Mouse (Mus musculus) heart, adult 18-20 months (tissue): Measurements from ENCODE around the gene Wbp2. TPM values are rescaled to one million over a fixed set of nuclear protein-coding genes. Genes with fewer than 3 reads are reported as not detected.

Experiments
- DNase-seq, 2 experiments: peaks; one replicate each; pipeline ENCODE4 v3.0.0; 2021 to 2022; ENCODE audit warnings: mixed read lengths in 1 of 2
- total RNA-seq, 2 experiments: library from RNA; stranded (reverse); gene quantifications; 2 replicates each; pipeline ENCODE4 v1.2.3; 2021

Gene Wbp2
- total RNA-seq, 2 experiments from 2014 or later: 93.3 to 109 TPM

- peak in 1 of 2 experiments; percentile 32 for DNase-seq
Observed at GRCm38 (mm10) chr11:116063562-116063961, 23.2 kb downstream of the Wbp2 start.

GRCm38 (mm10) chr11:116062521-116062920, 24.3 kb downstream of the Wbp2 start:
- DNase-seq: no peak

- DNase-seq: no peak
Observed at GRCm38 (mm10) chr11:116061641-116062415, 25.0 kb downstream of the Wbp2 start.

- no peak for DNase-seq
Observed at GRCm38 (mm10) chr11:116060596-116060995, 26.2 kb downstream of the Wbp2 start.

- no peak for DNase-seq
Observed at GRCm38 (mm10) chr11:116059691-116060025, 27.1 kb downstream of the Wbp2 start.

GRCm38 (mm10) chr11:116058868-116059690, 27.7 kb downstream of the Wbp2 start:
- no peak for DNase-seq

GRCm38 (mm10) chr11:116058022-116058614, 28.7 kb downstream of the Wbp2 start:
- DNase-seq: no peak

- peak; percentile 36 to 41 for DNase-seq
Observed at GRCm38 (mm10) chr11:116057237-116057881, 29.4 kb downstream of the Wbp2 start.

GRCm38 (mm10) chr11:116055873-116056272, 30.9 kb downstream of the Wbp2 start:
- DNase-seq: no peak

- no peak for DNase-seq
Observed at GRCm38 (mm10) chr11:116053510-116054229, 33.1 kb downstream of the Wbp2 start.

GRCm38 (mm10) chr11:116050196-116050595, 36.6 kb downstream of the Wbp2 start:
- no peak for DNase-seq

- DNase-seq: no peak
Observed at GRCm38 (mm10) chr11:116049610-116050009, 37.2 kb downstream of the Wbp2 start.

GRCm38 (mm10) chr11:116045173-116045572, 41.6 kb downstream of the Wbp2 start:
- no peak for DNase-seq

GRCm38 (mm10) chr11:116043286-116043685, 43.5 kb downstream of the Wbp2 start:
- DNase-seq: no peak

GRCm38 (mm10) chr11:116042372-116043138, 44.2 kb downstream of the Wbp2 start:
- no peak for DNase-seq

- no peak for DNase-seq
Observed at GRCm38 (mm10) chr11:116041833-116042232, 45.0 kb downstream of the Wbp2 start.

- DNase-seq: peak; percentile 50 to 56
Observed at GRCm38 (mm10) chr11:116040593-116040992, 46.2 kb downstream of the Wbp2 start.

GRCm38 (mm10) chr11:116037826-116038225, 49.0 kb downstream of the Wbp2 start:
- DNase-seq: no peak

- no peak for DNase-seq
Observed at GRCm38 (mm10) chr11:116036671-116037070, 50.1 kb downstream of the Wbp2 start.

GRCm38 (mm10) chr11:116034584-116034983, 52.2 kb downstream of the Wbp2 start:
- DNase-seq: no peak
